Mouse (Mus musculus): ENCODE data around the gene Cdc16. TPM values are rescaled to one million over a fixed set of nuclear protein-coding genes. Genes with fewer than 3 reads are reported as not detected.
A peak's percentile ranks its signal among the peaks of the same experiment; 100 is the strongest.

The Cdc16 gene
- polyA plus RNA-seq, 1 experiment from 2014 or later = 249 TPM

DNA sequence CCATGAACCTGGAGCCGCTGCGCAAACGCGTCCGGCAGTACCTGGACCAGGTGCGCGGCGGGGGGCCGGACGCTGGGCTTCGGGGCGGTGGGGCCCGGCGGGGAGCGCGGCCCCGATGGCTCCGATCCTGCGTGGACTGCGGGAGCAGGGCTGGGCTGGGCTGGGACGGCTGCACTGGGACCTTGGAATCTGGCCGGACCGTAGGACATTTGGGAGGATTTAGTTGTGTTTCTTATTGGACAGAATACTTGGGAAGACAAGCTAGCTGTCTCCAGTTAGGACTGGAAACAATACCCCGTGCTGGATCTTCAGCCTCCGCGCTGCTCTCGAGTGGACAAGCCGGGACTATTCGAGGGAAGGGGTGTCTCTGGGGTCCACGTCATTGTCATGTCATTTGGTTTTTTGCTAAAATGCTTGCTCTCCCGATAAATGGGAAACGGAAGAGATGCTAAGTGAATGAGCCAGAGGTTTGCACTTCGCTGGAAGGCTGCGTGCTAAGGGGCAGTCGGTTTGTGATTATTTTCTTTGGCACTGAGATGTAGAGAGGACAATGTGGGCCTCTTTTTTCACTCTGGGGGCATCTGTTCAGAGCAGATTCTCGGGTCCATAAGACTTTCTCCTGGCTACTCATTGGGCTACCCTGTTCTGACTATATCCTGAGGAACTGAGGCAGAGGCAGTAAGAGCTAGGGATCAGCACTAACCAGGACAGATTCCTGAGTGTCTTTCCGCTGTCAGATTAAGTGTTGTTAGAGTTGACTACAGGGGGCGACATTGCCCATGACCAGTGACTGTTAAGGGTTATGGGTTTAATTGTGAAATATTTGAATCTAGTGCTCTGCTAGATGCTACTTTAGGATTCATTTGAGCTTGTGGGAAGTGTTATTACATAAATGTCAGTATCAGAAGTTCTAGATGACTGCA is 590 bp downstream of the Cdc16 start:
- peak overlapping the region; percentile 98 for H3K4me3 ChIP-seq
- under 1% methylated on average over 38 of the region's 38 CpGs for whole genome bisulfite sequencing
- peak overlapping the region; percentile 87 for H3K4me2 ChIP-seq (replicated peaks)
- H3K27ac ChIP-seq = peak overlapping the region; percentile 80
- H3K4me1 ChIP-seq = peaks cover 16% of the 10 kb centered on the region
- peak overlapping the region; percentile 96 for H3K9ac ChIP-seq
- ATAC-seq (ENCODE audit: low FRiP score, low read depth) = peak; percentile 58; the same call in 1 of the 2 replicates
- H3K9me3 ChIP-seq = no peaks in the 10 kb centered on the region
- peaks cover 29% of the 10 kb centered on the region for H3K36me3 ChIP-seq
- no peaks in the 10 kb centered on the region for H3K27me3 ChIP-seq

DNA sequence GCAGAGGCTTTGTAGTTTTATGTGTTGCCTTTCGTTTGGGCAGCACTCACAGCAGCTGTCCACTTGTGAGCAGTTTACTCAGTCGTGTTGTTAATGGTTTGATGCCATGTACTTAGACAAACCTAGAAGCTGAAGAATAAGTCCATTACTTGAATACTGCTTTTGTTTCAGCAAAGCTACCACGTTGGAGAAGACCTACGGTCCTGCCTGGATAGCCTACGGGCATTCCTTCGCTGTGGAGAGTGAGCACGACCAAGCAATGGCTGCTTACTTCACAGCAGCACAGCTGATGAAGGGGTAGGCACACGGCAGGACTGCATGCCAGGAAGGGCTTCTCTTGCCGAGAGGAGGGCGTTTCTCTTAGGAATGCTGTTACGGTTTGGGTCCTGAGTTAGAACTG is 11.7 kb downstream of the Cdc16 start:
- WGBS = 89% methylated on average over 11 of the region's 11 CpGs
- Histone ChIP-seq H3K4me3 (no peak overlapping the region), H3K4me2 (replicated peaks) (no peak overlapping the region), H3K36me3 (peaks cover 88% of the 10 kb centered on the region), H3K4me1 (no peaks in the 10 kb centered on the region), H3K9me3 (no peaks in the 10 kb centered on the region), H3K9ac (no peak overlapping the region), H3K27ac (no peak overlapping the region), H3K27me3 (no peaks in the 10 kb centered on the region)
- no peak for ATAC-seq (ENCODE audit: low FRiP score, low read depth)

DNA sequence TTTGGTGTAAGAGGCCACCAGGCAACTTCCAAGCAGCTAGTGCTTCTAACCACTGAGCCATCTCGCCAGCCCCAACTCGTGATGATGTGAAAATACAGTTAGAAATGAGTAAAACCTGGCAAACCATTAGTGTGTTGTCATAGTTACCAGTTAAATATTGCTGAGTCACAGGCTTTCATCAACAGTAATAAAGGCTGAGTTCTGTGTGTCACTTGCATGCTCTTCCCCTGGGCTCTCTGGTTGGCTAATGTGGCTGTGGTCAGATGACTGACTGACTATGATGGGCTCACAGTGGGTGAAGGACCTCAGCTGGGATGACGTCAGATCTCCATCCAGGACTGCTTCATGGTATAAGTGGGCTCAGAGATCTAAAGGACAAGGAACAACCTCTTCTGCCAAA is 23.1 kb downstream of the Cdc16 start:
- ATAC-seq (ENCODE audit: low FRiP score, low read depth) = no peak
- H3K27ac ChIP-seq = no peak overlapping the region
- WGBS = 85% methylated on average over 3 of the region's 3 CpGs
- H3K4me3 ChIP-seq = no peak overlapping the region
- H3K9ac ChIP-seq = no peak overlapping the region
- H3K4me2 ChIP-seq (replicated peaks) = no peak overlapping the region
- H3K27me3 ChIP-seq = no peaks in the 10 kb centered on the region
- H3K36me3 ChIP-seq = peaks cover 59% of the 10 kb centered on the region
- H3K9me3 ChIP-seq = no peaks in the 10 kb centered on the region
- H3K4me1 ChIP-seq = peaks cover 10% of the 10 kb centered on the region; the same call in 1 of the 2 replicates

DNA sequence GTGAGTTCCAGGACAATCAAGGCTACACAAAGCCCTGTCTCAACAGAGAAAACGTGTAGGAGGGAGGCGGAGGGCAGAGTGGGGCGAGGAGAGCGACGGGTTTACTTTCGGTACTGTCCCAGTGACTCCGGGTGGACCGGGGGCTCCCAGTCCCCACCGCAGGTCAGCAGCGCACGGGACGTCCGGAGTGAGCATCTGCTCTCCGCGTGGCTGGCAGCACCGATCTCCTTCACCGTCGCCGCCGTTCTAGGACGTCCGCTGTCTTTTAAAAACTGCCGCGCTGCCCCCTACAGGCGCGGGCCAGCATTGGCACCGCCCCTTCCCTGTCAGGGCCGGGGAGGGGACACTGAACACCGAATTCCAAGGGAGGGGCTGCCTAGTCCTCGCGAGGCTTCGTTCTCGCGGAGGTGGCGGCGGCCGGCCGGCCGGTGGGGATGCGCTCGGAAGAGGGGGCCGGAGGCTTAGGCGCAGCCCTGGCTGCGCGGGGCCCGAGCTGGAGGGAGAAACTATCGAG is 27.8 kb downstream of the Cdc16 start, which contains the start of gene Upf3a:
Gene Upf3a, plus strand, starts transcription at position 366 of the 514 bp plus-strand sequence.
- H3K4me3 ChIP-seq = peak within 1 kb of the TSS; percentile 66
- peak; percentile 94 for ATAC-seq (ENCODE audit: low FRiP score, low read depth)
- no peaks in the 10 kb centered on the region for H3K27me3 ChIP-seq
- H3K4me1 ChIP-seq = peaks cover 19% of the 10 kb centered on the region
- peak within 1 kb of the TSS; percentile 97 for H3K27ac ChIP-seq
- H3K9me3 ChIP-seq = no peaks in the 10 kb centered on the region
- H3K36me3 ChIP-seq = peaks cover 45% of the 10 kb centered on the region
- WGBS = under 1% methylated on average over 47 of the region's 47 CpGs
- H3K9ac ChIP-seq = peak within 1 kb of the TSS; percentile 90
- peak within 1 kb of the TSS; percentile 81 for H3K4me2 ChIP-seq (replicated peaks)

DNA sequence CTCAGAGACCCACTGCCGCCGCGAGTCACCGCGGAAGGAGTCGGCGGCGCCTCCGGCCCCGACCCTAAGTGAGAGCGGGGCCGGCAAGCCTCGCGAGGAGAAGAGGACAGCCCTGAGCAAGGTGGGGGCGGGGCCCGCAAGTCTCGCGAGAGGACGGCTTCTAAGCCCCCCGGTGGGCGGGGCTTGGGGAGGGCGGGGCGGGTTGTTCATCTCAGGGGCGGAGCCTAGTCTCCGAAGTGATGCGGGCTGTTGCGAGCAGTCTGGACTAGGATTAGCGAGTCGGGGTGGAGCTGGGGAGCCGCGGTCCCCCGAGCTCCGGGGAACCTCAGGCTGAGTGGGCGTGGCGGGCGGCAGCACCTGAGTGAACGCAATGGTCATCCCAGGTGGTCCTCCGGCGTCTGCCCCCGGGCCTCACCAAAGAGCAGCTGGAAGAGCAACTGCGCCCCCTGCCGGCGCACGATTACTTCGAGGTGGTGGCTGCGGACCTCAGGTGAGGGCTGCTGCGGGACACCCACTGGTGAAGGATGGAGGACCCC is 28.4 kb downstream of the Cdc16 start:
- peaks cover 19% of the 10 kb centered on the region for H3K4me1 ChIP-seq
- H3K27me3 ChIP-seq = no peaks in the 10 kb centered on the region
- H3K9me3 ChIP-seq = no peaks in the 10 kb centered on the region
- under 1% methylated on average over 43 of the region's 47 CpGs for WGBS
- peak overlapping the region; percentile 97 for H3K27ac ChIP-seq
- peak overlapping the region; percentile 90 for H3K9ac ChIP-seq
- peak overlapping the region; percentile 66 for H3K4me3 ChIP-seq
- H3K4me2 ChIP-seq (replicated peaks) = peak overlapping the region; percentile 81
- peak; percentile 95 for ATAC-seq (ENCODE audit: low FRiP score, low read depth)
- peaks cover 43% of the 10 kb centered on the region for H3K36me3 ChIP-seq

DNA sequence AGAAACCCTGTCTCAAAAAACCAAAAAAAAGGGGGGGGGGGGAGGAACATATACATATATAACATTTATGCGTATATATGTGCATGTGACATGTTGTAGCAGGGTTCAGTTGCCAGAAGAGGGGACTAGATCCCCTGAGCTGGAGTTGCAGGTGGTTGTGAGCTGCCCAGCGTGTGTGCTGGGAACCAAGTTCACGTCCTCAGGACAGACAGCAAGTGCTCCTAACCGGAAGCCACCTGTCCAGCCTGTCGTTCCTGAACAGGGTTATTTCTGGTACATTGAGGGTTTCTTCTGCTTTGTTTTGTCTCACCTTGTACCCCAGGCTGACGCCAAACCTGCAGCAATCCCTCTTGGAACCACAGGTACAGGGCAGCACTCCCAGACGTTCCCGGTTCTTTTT is 32.1 kb downstream of the Cdc16 start:
- no peak for ATAC-seq (ENCODE audit: low FRiP score, low read depth)
- 93% methylated on average over 8 of the region's 8 CpGs for WGBS
- H3K36me3 ChIP-seq = peaks cover 56% of the 10 kb centered on the region

DNA sequence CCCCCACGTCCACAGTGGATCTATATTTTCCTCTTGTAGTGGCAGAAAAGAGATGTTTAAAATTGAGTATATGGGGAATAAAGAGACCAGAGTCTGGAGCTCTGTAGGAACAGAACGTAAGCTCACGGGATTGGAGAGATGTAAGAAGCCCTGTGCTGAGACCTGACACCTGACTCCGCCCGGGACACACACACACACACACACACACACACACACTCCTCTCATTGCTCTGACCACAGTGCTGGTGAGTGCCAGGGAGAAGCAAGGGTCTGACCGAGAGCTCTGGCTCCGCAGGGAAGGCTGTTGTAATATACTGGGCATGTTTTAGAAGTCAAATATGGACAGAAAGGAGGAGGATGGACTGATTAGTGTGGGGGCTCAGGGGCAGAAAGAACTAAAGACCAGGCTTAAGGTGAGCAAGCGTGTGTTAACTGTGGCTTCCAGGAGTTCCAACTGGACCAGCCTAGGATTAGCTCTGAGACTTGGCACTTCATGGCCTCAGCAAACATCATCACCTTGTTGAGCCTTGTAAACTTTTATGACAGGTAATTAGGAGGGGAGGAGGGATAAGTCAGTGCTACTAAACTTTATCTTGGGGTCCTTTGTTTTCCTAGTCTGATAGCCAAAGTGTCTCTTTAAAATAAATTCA is 35.7 kb downstream of the Cdc16 start:
- Histone ChIP-seq H3K4me2 (replicated peaks) (no peak overlapping the region), H3K9me3 (no peaks in the 10 kb centered on the region), H3K4me3 (no peak overlapping the region), H3K4me1 (no peaks in the 10 kb centered on the region), H3K36me3 (peaks cover 81% of the 10 kb centered on the region), H3K27me3 (no peaks in the 10 kb centered on the region), H3K9ac (no peak overlapping the region), H3K27ac (no peak overlapping the region)
- ATAC-seq (ENCODE audit: low FRiP score, low read depth) = no peak
- WGBS = 85% methylated on average over 8 of the region's 8 CpGs

More for the DNA sequence above, 32.1 kb downstream of the Cdc16 start:
- H3K9me3 ChIP-seq = no peaks in the 10 kb centered on the region
- H3K4me3 ChIP-seq = no peak overlapping the region
- no peak overlapping the region for H3K9ac ChIP-seq
- peaks cover 14% of the 10 kb centered on the region for H3K4me1 ChIP-seq
- H3K27ac ChIP-seq = no peak overlapping the region
- no peak overlapping the region for H3K4me2 ChIP-seq (replicated peaks)
- no peaks in the 10 kb centered on the region for H3K27me3 ChIP-seq

DNA sequence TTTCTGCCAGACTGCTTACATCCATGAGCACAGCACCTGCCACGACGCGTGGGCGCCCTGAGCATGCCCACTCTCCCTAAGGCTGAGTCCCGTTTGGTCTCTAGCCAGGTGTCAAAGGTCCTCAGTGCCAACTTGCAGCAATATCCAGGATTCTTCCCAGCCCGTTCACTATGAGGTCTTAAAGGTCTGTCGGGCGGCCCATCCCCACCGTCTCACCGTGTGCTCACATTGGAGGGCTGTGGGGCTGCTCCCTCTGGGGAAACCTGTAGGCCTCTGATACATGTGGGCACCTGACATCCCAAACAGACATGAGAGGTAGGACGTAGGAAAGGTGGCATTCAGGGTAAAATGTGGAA is 36.2 kb downstream of the Cdc16 start:
- ATAC-seq (ENCODE audit: low FRiP score, low read depth) = no peak
- Histone ChIP-seq H3K27ac (no peak overlapping the region), H3K4me1 (no peaks in the 10 kb centered on the region), H3K9ac (no peak overlapping the region), H3K27me3 (no peaks in the 10 kb centered on the region), H3K36me3 (peaks cover 81% of the 10 kb centered on the region), H3K4me2 (replicated peaks) (no peak overlapping the region), H3K9me3 (no peaks in the 10 kb centered on the region), H3K4me3 (no peak overlapping the region)
- 87% methylated on average over 11 of the region's 11 CpGs for WGBS

DNA sequence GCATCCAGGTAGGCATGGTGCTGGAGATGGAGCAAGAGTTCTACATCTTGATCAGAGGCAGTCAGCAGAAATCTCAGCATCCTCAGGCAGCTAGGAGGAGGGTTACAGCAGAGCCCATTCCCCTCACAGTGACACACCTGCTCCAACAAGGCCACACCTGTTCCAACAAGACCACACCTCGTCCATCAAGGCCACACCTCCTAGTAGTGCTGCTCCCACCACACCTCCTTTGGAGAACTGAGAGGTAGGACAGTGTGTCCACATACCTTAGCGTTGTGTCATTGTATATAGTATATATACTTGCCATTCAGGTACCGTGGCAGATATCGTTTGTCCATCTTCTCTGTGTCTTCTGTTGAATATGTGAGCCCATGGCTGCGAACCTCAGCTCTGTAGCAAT is 40.2 kb downstream of the Cdc16 start:
- Histone ChIP-seq H3K9me3 (no peaks in the 10 kb centered on the region), H3K36me3 (peaks cover 58% of the 10 kb centered on the region), H3K9ac (no peak overlapping the region), H3K27ac (no peak overlapping the region), H3K4me3 (no peak overlapping the region), H3K4me2 (replicated peaks) (no peak overlapping the region), H3K27me3 (no peaks in the 10 kb centered on the region), H3K4me1 (no peaks in the 10 kb centered on the region)
- WGBS = 95% methylated on average over 5 of the region's 5 CpGs
- ATAC-seq (ENCODE audit: low FRiP score, low read depth) = no peak

DNA sequence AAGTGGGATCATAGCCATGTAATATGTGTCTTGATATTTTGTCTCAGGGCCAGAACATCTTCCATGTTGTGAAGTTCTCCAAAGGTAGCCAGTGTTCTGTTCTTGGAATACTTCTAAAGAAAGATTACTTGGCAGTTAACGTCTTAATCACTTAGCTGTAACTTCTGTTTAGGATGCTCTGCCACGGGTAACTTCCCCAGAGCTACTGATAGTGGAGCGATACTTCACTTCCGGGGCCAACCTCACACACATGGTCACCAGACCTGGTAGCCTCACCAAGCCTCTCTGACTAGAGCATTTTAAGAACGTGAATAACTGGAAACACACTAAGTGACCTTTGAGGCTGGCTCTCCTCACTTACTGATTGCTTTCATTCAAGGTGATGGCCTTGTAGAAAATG is 42.1 kb downstream of the Cdc16 start:
- 87% methylated on average over 5 of the region's 5 CpGs for WGBS
- no peak for ATAC-seq (ENCODE audit: low FRiP score, low read depth)

DNA sequence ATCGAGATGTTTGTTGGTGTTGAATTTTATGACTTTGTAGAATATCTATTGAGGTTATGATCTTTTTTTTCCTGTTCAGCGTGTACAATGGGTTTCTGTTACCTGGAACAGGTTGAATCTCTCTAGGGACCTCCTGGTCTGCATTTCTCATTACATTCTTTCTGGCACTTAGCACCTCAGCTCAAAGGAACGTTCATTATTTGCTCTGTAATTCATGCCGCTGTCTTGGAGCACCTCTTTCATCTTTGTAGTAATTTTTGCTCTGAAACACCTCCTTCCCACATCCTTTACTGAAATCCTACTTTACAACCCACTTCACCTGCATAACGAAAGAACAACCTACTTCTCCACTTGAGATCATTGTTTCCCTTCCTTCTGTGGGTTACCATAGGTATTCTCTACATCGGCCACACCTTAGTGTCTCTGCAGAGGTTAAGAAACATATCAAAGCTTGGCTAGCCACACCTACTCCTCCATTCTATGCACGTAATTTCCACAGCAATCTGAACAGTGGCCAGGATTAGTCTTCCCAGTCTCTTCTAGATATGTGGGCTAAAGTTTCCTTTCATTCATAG is 71.2 kb downstream of the Cdc16 start:
- Histone ChIP-seq H3K27ac (no peak overlapping the region), H3K36me3 (no peaks in the 10 kb centered on the region), H3K4me3 (no peak overlapping the region), H3K9ac (no peak overlapping the region), H3K9me3 (no peaks in the 10 kb centered on the region), H3K4me2 (replicated peaks) (no peak overlapping the region), H3K4me1 (no peaks in the 10 kb centered on the region), H3K27me3 (no peaks in the 10 kb centered on the region)
- 65% methylated on average over 7 of the region's 7 CpGs for WGBS
- no peak for ATAC-seq (ENCODE audit: low FRiP score, low read depth)

More for the DNA sequence above, 42.1 kb downstream of the Cdc16 start:
- Histone ChIP-seq H3K36me3 (peaks cover 45% of the 10 kb centered on the region), H3K4me2 (replicated peaks) (no peak overlapping the region), H3K4me3 (no peak overlapping the region), H3K9me3 (no peaks in the 10 kb centered on the region), H3K4me1 (no peaks in the 10 kb centered on the region), H3K27ac (no peak overlapping the region), H3K9ac (no peak overlapping the region), H3K27me3 (no peaks in the 10 kb centered on the region)

Measured in limb, embryonic 13.5 days (tissue).